Mouse (Mus musculus) kidney, postnatal 36 days (tissue): ENCODE measurements around the gene Zfp941.

Experiments
- DNase-seq, 2 experiments: peaks; one replicate each; pipeline ENCODE4 v3.0.0; 2021 to 2022; ENCODE audit warnings: mixed read lengths in 2 of 2

The Zfp941 gene

GRCm38 (mm10) chr7:140840750-140841735, 19.1 kb upstream of the Zfp941 start:
- no peak for DNase-seq

- no peak for DNase-seq
Measured at GRCm38 (mm10) chr7:140839556-140839955, 17.6 kb upstream of the Zfp941 start.

- no peak for DNase-seq
Measured at GRCm38 (mm10) chr7:140836243-140837115, 14.5 kb upstream of the Zfp941 start.

- DNase-seq = no peak
Measured at GRCm38 (mm10) chr7:140835758-140836087, 13.7 kb upstream of the Zfp941 start.

- peak; percentile 36 to 57 for DNase-seq
Measured at GRCm38 (mm10) chr7:140834968-140835757, 13.2 kb upstream of the Zfp941 start, which contains the start of gene Urah. TSS of gene Urah (plus strand) at chr7:140835018.

- DNase-seq = no peak
Measured at GRCm38 (mm10) chr7:140833341-140833740, 11.4 kb upstream of the Zfp941 start.

- DNase-seq = no peak
Measured at GRCm38 (mm10) chr7:140831447-140831846, 9.5 kb upstream of the Zfp941 start.

GRCm38 (mm10) chr7:140828171-140828881, 6.3 kb upstream of the Zfp941 start:
- peak; percentile 80 to 92 for DNase-seq

GRCm38 (mm10) chr7:140822731-140823130, 753 bp upstream of the Zfp941 start:
- DNase-seq = no peak

GRCm38 (mm10) chr7:140821305-140821652, 699 bp downstream of the Zfp941 start:
- no peak for DNase-seq

- DNase-seq = no peak
Measured at GRCm38 (mm10) chr7:140820173-140820572, 1.8 kb downstream of the Zfp941 start.

GRCm38 (mm10) chr7:140812850-140813249, 9.1 kb downstream of the Zfp941 start:
- DNase-seq = no peak

- DNase-seq = no peak
Measured at GRCm38 (mm10) chr7:140811714-140812113, 10.3 kb downstream of the Zfp941 start.

GRCm38 (mm10) chr7:140810496-140810895, 11.5 kb downstream of the Zfp941 start:
- no peak for DNase-seq

- peak; percentile 79 to 81 for DNase-seq
Measured at GRCm38 (mm10) chr7:140805704-140806103, 16.3 kb downstream of the Zfp941 start.

- peak; percentile 54 to 64 for DNase-seq
Measured at GRCm38 (mm10) chr7:140802629-140803028, 19.3 kb downstream of the Zfp941 start.

GRCm38 (mm10) chr7:140798212-140798611, 23.8 kb downstream of the Zfp941 start:
- no peak for DNase-seq

GRCm38 (mm10) chr7:140797619-140798018, 24.4 kb downstream of the Zfp941 start:
- no peak for DNase-seq

GRCm38 (mm10) chr7:140793541-140793940, 28.4 kb downstream of the Zfp941 start:
- no peak for DNase-seq

- DNase-seq = no peak
Measured at GRCm38 (mm10) chr7:140788053-140788435, 33.9 kb downstream of the Zfp941 start.

- no peak for DNase-seq
Measured at GRCm38 (mm10) chr7:140787406-140788052, 34.4 kb downstream of the Zfp941 start, which contains the start of gene Syce1. TSS of gene Syce1 (minus strand) at chr7:140787852.
